Mouse (Mus musculus): Measurements from ENCODE around the gene Fam185a.

Fam185a gene

DNA sequence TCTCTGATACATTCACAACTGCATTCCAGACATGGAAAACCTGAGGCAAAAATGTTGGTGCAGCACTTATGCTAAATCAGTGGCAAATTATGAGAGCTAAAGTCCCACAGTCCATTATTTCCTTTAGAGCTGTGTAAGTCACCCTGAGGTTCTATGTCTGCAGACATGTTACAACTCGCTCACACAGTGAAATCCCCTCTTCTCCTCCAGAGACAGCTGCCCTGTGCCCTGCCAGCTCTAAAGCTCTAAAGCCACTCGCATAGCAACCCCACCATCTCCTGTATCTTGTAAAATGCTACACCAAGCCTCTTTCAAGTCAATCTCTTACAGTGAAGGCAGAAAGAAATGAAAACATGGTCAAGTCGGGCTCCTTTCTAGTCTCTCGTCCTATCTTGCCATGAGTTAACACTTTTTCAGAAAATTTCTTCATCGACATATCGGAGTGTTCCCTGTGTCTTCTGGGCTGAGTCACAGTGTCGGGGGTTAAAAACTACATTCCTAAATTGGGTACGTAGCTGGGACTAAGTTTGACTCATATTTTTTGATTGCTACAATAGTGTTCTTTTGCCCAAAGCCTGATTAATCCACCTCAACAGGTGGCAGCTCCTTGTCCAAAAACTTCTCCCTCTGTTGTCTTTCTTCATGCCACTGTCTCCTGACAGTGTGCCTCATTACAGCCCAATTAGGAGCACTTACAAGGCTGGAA is 68.7 kb downstream of the Fam185a start:
- no peak for DNase-seq (ENCODE audit: low read depth, low spot score)

GRCm38 (mm10) chr5:21494781-21495180 is 70.0 kb downstream of the Fam185a start:
- DNase-seq (ENCODE audit: low read depth, low spot score) = no peak

DNA sequence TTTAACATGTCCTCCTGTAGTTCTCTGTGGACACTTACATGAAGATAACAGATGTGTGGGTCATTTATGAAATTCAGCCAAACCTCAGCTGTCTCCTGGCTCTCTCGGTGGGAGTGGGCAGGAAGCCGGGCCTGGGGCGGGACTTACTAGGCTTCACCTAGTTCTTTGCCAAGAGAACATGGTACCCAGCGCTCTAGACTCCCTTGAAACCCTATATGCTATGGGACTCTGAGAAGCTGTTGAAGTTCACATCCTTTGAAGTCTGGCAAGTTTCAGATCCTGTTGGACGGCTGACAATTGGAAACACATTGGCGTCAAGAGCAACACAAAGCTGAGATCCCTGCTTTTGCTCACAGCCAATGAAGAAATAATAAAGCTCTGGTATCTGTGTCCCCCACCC is 71.6 kb downstream of the Fam185a start:
- no peak for DNase-seq (ENCODE audit: low read depth, low spot score)

GRCm38 (mm10) chr5:21496881-21497280 is 72.1 kb downstream of the Fam185a start:
- DNase-seq (ENCODE audit: low read depth, low spot score) = no peak

GRCm38 (mm10) chr5:21498490-21498889 is 73.7 kb downstream of the Fam185a start:
- DNase-seq (ENCODE audit: low read depth, low spot score) = no peak

GRCm38 (mm10) chr5:21498925-21499324 is 74.2 kb downstream of the Fam185a start:
- DNase-seq (ENCODE audit: low read depth, low spot score) = no peak

- no peak for DNase-seq (ENCODE audit: low read depth, low spot score)
These were observed 75.4 kb downstream of the Fam185a start for GRCm38 (mm10) chr5:21500133-21500532.

DNA sequence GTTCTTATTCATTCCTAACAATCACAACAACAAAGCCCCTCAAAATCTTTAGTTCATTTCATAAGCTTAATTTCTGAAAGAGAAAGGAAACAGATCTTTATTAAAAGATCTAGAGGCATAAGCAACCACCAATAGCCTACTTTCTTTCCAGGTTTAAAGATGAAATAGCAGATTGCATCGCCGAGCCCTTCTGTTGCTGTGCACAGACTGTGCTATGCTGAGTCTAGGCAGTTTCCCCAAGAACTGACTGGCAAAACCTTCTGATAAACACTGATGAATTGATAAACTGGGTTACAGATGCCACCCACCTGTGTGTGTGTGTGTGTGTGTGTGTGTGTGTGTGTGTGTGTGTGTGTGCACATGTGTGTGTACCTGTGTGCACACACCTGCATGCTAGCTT is 76.2 kb downstream of the Fam185a start:
- no peak for DNase-seq (ENCODE audit: low read depth, low spot score)

GRCm38 (mm10) chr5:21502936-21503610 is 78.3 kb downstream of the Fam185a start:
- DNase-seq (ENCODE audit: low read depth, low spot score) = no peak

GRCm38 (mm10) chr5:21505159-21505558 is 80.4 kb downstream of the Fam185a start:
- no peak for DNase-seq (ENCODE audit: low read depth, low spot score)

DNA sequence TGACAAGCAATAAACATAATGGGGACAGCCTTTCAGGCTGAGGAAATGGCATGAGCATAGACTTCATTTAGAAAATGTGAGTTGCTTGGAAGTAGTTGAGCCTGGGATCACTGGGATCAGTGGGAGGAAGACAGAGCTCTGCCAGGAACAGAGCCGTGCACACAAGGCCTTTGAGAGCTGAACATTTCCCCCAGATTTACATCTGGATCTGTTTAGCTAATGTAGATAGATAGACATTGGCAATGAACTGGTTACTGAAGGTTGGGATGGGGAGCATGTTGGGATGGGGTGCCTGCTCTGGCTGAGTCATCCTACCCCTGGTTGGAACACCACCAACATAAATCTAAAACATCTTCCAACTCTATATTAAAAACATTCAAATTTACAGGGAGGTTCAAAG is 82.1 kb downstream of the Fam185a start:
- DNase-seq (ENCODE audit: low read depth, low spot score) = no peak

- DNase-seq (ENCODE audit: low read depth, low spot score) = no peak
These were observed 85.0 kb downstream of the Fam185a start for GRCm38 (mm10) chr5:21509801-21510200.

DNA sequence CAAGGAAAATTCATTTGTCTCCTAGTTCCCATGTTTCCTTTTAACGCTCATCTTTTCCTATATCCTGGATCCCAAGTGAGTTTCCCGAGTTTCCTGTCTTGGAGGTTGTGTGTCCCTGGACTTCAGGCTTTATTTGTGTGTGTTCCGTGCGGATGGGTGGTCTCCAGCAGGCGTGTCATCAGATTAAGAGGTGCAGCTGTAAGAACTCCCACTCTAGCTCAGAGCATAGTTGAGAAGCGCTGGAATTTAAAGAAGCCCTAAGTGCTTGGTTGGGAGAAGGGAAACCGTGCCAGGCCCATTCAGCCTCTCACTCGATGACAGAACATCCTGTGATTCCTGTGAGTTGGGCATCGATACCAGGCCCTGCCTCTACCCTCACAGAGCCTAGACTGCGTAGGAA is 88.6 kb downstream of the Fam185a start:
- DNase-seq (ENCODE audit: low read depth, low spot score) = no peak

- DNase-seq (ENCODE audit: low read depth, low spot score) = no peak
These were observed 92.8 kb downstream of the Fam185a start for GRCm38 (mm10) chr5:21517562-21517961.

DNA sequence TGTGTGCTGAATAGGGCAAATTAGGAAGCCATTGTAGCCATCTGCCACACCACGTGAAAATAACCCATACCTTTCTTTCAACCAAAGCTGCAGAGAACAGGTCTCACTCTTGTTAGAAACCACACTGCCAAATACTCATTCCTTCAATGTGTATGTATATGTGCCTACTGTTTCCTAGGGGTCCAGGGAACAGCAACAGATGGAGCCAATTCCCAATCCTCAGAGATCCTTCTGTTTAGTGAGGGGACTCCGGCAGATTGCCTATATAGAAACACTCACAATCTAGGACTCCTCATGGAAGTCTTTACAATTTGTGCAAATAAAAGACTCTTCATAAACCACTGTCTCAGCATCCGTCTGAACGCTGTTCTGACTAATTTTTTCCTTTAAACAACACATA is 93.4 kb downstream of the Fam185a start:
- no peak for DNase-seq (ENCODE audit: low read depth, low spot score)

DNA sequence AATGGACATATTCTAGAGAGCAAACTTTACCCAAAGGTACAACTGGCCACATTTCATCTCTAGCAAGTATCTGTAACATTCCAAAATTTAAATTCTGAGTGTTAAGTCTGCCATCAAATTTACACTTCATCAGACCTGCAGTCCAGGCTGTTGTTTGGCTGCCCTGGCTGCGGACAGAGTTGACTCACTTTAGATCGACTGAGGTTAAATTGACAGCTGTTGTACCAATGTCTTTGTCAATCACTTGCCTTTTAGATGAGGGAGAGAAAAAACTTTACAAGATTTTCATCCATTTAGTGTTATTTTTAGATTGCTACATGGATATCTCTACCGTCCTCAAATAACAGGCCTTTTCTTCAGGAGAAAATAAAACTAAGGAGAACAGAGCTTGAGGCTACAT is 94.4 kb downstream of the Fam185a start:
- no peak for DNase-seq (ENCODE audit: low read depth, low spot score)

DNA sequence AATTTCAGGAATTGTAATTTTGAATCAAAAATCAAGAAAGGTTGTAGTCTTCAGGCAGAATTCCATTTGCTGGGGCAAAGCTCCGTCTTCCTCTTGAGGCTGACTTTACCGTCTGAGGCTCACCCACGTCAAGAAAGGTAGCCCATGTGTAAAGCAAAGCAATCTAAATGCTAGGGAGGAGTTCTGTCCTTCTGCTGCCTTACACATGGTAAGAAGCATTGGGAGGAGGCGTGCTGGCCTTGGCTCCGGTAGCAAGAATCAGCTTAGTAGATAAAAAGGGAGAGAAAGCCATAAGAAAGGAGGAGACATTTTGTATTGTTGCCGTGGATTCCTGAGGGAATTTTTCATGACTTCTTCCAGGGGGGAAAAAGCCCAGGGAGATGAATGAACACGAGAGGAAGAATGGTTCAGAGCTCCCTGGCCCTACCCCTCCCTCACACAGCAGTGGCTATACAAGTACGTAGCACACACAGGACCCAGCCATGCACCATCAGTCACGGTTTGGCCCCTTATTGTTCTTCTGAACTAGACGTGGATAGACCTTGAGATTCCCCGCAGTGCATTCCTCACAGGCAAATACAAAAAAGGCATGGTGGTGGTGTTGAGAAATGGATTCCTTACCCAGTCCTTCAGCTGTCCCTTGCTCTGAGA is 102.2 kb downstream of the Fam185a start:
- no peak for DNase-seq (ENCODE audit: low read depth, low spot score)

- no peak for DNase-seq (ENCODE audit: low read depth, low spot score)
These were observed 102.7 kb downstream of the Fam185a start for GRCm38 (mm10) chr5:21527488-21527911.

DNA sequence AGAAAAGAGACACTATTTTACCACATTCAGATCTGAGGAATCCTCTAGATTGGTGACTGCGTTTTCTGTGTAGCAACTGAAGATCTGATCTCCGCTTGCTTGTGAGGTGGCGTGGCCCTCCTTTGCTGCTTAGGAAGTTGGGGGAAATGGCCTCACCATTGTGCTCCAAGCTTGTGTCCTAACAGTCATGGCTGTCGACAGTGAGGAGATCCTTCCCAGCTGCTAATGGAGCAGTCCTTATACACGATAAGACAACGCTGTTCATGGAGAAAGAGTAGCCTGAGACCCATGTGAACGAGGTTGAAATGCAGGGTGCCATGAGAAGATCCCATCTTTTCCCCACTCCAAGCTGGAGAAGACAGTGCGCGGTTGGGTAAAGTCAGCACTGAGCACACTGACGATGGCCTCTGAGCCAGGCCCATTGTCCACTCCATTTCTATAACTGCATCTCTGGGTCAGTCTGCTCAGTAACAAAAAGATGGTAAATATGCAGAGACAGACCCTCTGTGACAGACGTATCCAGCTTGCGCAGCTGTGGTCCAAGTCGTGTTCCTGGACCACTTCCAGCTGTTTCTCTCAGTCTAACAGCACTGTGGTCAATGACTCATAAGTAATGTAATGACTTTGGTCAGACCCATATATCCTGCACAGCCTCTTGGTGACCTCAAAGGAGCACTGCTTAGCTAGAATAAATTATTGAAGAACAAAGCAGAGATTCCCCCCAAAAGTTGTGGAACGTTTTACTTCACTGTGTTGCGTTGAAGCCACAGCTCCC is 103.5 kb downstream of the Fam185a start:
- DNase-seq (ENCODE audit: low read depth, low spot score) = no peak

GRCm38 (mm10) chr5:21529110-21529720 is 104.5 kb downstream of the Fam185a start:
- no peak for DNase-seq (ENCODE audit: low read depth, low spot score)
